Mouse (Mus musculus): ENCODE data around the gene Olfr525. TPM values are rescaled to one million over a fixed set of nuclear protein-coding genes. Genes with fewer than 3 reads are reported as not detected.

Olfr525 gene
- polyA plus RNA-seq, 1 experiment from 2014 or later = not detected

DNA sequence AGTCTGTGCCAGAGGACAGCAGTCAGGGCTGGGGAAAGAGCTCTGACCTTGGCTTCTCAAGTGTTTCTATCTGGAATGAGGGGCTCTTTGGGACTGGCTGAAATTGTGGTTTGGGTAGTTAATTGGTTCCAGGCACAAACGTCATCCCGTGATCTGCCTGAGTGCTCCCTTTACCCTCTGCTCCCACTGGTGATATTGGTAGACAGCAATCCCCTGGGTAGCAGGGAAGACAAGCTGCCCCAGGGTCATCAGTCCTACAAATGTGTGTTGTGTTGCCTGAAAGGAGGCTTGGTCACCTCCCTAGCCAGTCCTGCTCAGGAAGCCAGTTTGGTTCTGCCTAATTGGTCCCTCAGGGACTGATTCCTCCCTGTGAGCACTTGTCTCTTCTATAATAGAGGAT is 13.1 kb downstream of the Olfr525 start, which contains the start of gene Olfr527:
TSS of gene Olfr527 (plus strand) at position 301 of the 400 bp plus-strand sequence.
- 79% methylated on average over 2 of the region's 2 CpGs for WGBS
- DNase-seq (no peak), ATAC-seq (ENCODE audit: insufficient read depth) (no peak)
- no peak within 1 kb of the TSS for H3K27ac ChIP-seq (ENCODE audit: low read depth)
- no peak within 1 kb of the TSS for H3K4me3 ChIP-seq (ENCODE audit: low read depth, low read length)
- H3K27me3 ChIP-seq (ENCODE audit: insufficient read depth, low read length) = no peaks in the 10 kb centered on the region
- H3K4me2 ChIP-seq = no peak within 1 kb of the TSS
- no peaks in the 10 kb centered on the region for H3K9me3 ChIP-seq (ENCODE audit: low read depth, low read length)
- no peak for TF ChIP-seq CTCF (IDR thresholded peaks at IDR 0.05; ENCODE audit: low read depth)
- H3K9ac ChIP-seq = no peak within 1 kb of the TSS
- H3K36me3 ChIP-seq (ENCODE audit: insufficient read depth) = no peaks in the 10 kb centered on the region
- no peaks in the 10 kb centered on the region for H3K4me1 ChIP-seq (ENCODE audit: insufficient read depth)

DNA sequence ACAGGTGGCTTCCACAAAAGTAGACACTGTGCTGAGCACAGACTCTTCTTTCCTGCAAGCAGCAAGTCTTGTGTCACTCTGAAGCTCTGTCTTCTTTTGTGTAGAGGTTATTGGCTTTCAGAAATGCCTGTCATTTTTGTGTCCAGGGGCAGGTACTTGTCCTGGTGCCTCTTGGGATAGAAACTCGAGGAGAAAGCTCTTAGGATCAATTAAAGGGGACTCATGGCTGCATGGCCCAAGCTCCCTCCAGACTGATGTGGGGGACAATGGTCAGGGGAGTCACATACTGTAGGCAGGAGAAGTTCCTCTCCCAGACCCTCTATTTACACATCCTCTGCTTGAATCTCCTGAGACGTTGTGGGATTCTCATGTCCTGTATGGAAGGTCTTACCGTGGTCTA is 40.9 kb downstream of the Olfr525 start, which contains the start of gene Olfr60:
TSS of gene Olfr60 (minus strand) at position 101 of the 400 bp plus-strand sequence.
- Histone ChIP-seq H3K4me2 (no peak within 1 kb of the TSS), H3K27ac (ENCODE audit: low read depth) (no peak within 1 kb of the TSS), H3K9me3 (ENCODE audit: low read depth, low read length) (no peaks in the 10 kb centered on the region), H3K36me3 (ENCODE audit: insufficient read depth) (no peaks in the 10 kb centered on the region), H3K27me3 (ENCODE audit: insufficient read depth, low read length) (no peaks in the 10 kb centered on the region), H3K9ac (no peak within 1 kb of the TSS), H3K4me1 (ENCODE audit: insufficient read depth) (no peaks in the 10 kb centered on the region), H3K4me3 (ENCODE audit: low read depth, low read length) (no peak within 1 kb of the TSS)
- no peak for ATAC-seq (ENCODE audit: insufficient read depth)
- no peak for TF ChIP-seq CTCF (IDR thresholded peaks at IDR 0.05; ENCODE audit: low read depth)
- WGBS = 64% methylated on average over 3 of the region's 3 CpGs
- no peak for DNase-seq

DNA sequence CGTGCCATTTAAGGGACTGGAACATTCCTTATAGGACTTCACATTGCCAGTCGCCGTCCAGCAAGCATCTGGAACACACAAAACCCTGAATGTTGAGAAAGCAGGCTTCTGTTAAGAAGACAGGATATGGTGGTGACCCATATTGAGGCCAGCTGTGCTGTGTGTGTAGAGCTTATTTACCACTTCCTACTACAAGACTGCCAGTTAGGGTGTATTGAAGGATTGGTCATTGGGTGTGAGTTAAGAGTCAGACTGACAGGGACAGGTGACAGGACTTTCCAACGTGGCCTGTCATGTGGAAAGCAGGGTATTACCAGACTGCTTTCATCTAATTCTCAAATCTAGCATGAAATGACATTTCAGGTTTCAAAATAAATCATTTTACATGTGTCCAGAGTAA is 53.6 kb downstream of the Olfr525 start:
- Histone ChIP-seq H3K27ac (ENCODE audit: low read depth) (no peak overlapping the region), H3K36me3 (ENCODE audit: insufficient read depth) (no peaks in the 10 kb centered on the region), H3K4me1 (ENCODE audit: insufficient read depth) (no peaks in the 10 kb centered on the region), H3K9ac (no peak overlapping the region), H3K27me3 (ENCODE audit: insufficient read depth, low read length) (no peaks in the 10 kb centered on the region), H3K9me3 (ENCODE audit: low read depth, low read length) (no peaks in the 10 kb centered on the region), H3K4me2 (no peak overlapping the region), H3K4me3 (ENCODE audit: low read depth, low read length) (no peak overlapping the region)
- no peak for TF ChIP-seq CTCF (IDR thresholded peaks at IDR 0.05; ENCODE audit: low read depth)
- ATAC-seq (ENCODE audit: insufficient read depth) = no peak
- 67% methylated on average over 4 of the region's 4 CpGs for WGBS
- DNase-seq = no peak

DNA sequence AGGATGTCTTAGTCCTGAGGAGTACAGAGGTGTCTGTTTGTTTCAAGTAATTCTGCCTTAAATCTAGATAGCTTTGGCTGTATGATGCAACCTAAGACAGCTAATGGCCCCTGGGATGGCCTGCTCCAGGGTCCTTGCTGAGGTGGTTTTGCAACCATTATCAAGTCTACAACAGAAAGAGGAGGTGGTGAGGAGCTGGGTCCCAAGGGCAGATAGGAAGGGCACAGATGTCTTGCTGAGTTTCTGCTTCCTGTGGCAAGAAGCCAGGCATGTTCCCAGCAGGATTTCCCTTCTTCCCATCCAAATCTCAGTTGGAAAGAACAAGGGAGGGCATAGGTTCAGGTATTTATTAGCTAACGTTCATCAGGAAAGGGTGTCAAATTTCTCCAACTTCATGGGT is 55.6 kb downstream of the Olfr525 start, which contains the start of gene Olfr530:
TSS of gene Olfr530 (minus strand) at position 101 of the 400 bp plus-strand sequence.
- no peak for TF ChIP-seq CTCF (IDR thresholded peaks at IDR 0.05; ENCODE audit: low read depth)
- no peak for ATAC-seq (ENCODE audit: insufficient read depth)
- 38% methylated on average over 1 of the region's 1 CpGs for WGBS

DNA sequence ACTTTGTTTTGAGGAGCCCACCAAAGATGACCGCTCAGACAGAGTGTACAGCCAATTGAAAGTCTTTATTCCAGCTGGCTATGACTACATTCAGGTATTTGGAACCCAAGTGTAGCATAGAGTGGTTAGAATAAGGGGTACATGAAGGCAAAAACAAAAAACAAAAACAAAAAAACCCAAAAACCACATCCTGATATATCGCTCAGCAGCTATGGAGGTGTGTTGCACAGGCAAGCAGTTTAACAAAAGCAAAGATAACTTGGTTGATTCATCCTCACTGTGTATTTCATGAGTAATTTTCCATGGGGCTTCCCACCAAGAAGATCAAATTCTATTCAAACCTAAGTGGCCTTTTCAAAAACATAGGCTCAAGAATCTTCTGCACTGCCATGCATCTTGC is 56.3 kb downstream of the Olfr525 start:
- 96% methylated on average over 2 of the region's 2 CpGs for WGBS

More for the DNA sequence above, 55.6 kb downstream of the Olfr525 start, which contains the start of gene Olfr530:
- H3K4me3 ChIP-seq (ENCODE audit: low read depth, low read length) = no peak within 1 kb of the TSS
- H3K27me3 ChIP-seq (ENCODE audit: insufficient read depth, low read length) = no peaks in the 10 kb centered on the region
- H3K36me3 ChIP-seq (ENCODE audit: insufficient read depth) = no peaks in the 10 kb centered on the region
- H3K4me1 ChIP-seq (ENCODE audit: insufficient read depth) = no peaks in the 10 kb centered on the region
- no peak for DNase-seq
- no peak within 1 kb of the TSS for H3K4me2 ChIP-seq
- no peak within 1 kb of the TSS for H3K27ac ChIP-seq (ENCODE audit: low read depth)
- H3K9ac ChIP-seq = no peak within 1 kb of the TSS
- no peaks in the 10 kb centered on the region for H3K9me3 ChIP-seq (ENCODE audit: low read depth, low read length)

More for the DNA sequence above, 56.3 kb downstream of the Olfr525 start:
- Histone ChIP-seq H3K9ac (no peak overlapping the region), H3K4me3 (ENCODE audit: low read depth, low read length) (no peak overlapping the region), H3K9me3 (ENCODE audit: low read depth, low read length) (no peaks in the 10 kb centered on the region), H3K27ac (ENCODE audit: low read depth) (no peak overlapping the region), H3K4me2 (no peak overlapping the region), H3K36me3 (ENCODE audit: insufficient read depth) (no peaks in the 10 kb centered on the region), H3K27me3 (ENCODE audit: insufficient read depth, low read length) (no peaks in the 10 kb centered on the region), H3K4me1 (ENCODE audit: insufficient read depth) (no peaks in the 10 kb centered on the region)
- no peak for TF ChIP-seq CTCF (IDR thresholded peaks at IDR 0.05; ENCODE audit: low read depth)
- no peak for DNase-seq
- no peak for ATAC-seq (ENCODE audit: insufficient read depth)

Other genes with a start within 250 kb of the Olfr525 start
- gene Caly, start 238.3 kb upstream of the Olfr525 start, polyA plus RNA-seq (2014; fragmentation: Nextera tagmentation; extraction: Ambion mirVana) = 0.46 TPM in 1 of 2 replicates, not detected in the other
- gene Prap1, start 227.5 kb upstream of the Olfr525 start, polyA plus RNA-seq (2014; fragmentation: Nextera tagmentation; extraction: Ambion mirVana) = 0.43 TPM in 1 of 2 replicates, not detected in the other
- gene Fuom, start 218.4 kb upstream of the Olfr525 start, polyA plus RNA-seq (2014; fragmentation: Nextera tagmentation; extraction: Ambion mirVana) = 10.5 and 16.5 TPM in 2 replicates
- gene Paox, start 205.1 kb upstream of the Olfr525 start, polyA plus RNA-seq (2014; fragmentation: Nextera tagmentation; extraction: Ambion mirVana) = 21.3 and 24.8 TPM in 2 replicates
- gene Echs1, start 204.4 kb upstream of the Olfr525 start, polyA plus RNA-seq (2014; fragmentation: Nextera tagmentation; extraction: Ambion mirVana) = 148 and 164 TPM in 2 replicates
- 24.8 and 28.4 TPM in 2 replicates for gene Mtg1, start 183.3 kb upstream of the Olfr525 start, polyA plus RNA-seq (2014; fragmentation: Nextera tagmentation; extraction: Ambion mirVana)
- 0.12 and 0.20 TPM in 2 replicates for gene Sprn, start 166.0 kb upstream of the Olfr525 start, polyA plus RNA-seq (2014; fragmentation: Nextera tagmentation; extraction: Ambion mirVana)
- gene Olfr522, start 156.1 kb upstream of the Olfr525 start, polyA plus RNA-seq (2014; fragmentation: Nextera tagmentation; extraction: Ambion mirVana) = not detected in 2 replicates
- not detected in 2 replicates for gene Olfr523, start 147.6 kb upstream of the Olfr525 start, polyA plus RNA-seq (2014; fragmentation: Nextera tagmentation; extraction: Ambion mirVana)
- not detected in 2 replicates for gene Olfr524, start 114.9 kb upstream of the Olfr525 start, polyA plus RNA-seq (2014; fragmentation: Nextera tagmentation; extraction: Ambion mirVana)
- gene Cd163l1, start 102.6 kb upstream of the Olfr525 start, polyA plus RNA-seq (2014; fragmentation: Nextera tagmentation; extraction: Ambion mirVana) = not detected in 2 replicates
- not detected in 2 replicates for gene 5830411N06Rik, start 73.6 kb upstream of the Olfr525 start, polyA plus RNA-seq (2014; fragmentation: Nextera tagmentation; extraction: Ambion mirVana)
- not detected in 2 replicates for gene Olfr527, start 13.2 kb downstream of the Olfr525 start, polyA plus RNA-seq (2014; fragmentation: Nextera tagmentation; extraction: Ambion mirVana)
- not detected in 2 replicates for gene Olfr60, start 40.8 kb downstream of the Olfr525 start, polyA plus RNA-seq (2014; fragmentation: Nextera tagmentation; extraction: Ambion mirVana)
- not detected in 2 replicates for gene Olfr530, start 55.5 kb downstream of the Olfr525 start, polyA plus RNA-seq (2014; fragmentation: Nextera tagmentation; extraction: Ambion mirVana)
- gene Olfr531, start 82.1 kb downstream of the Olfr525 start, polyA plus RNA-seq (2014; fragmentation: Nextera tagmentation; extraction: Ambion mirVana) = not detected in 2 replicates
- gene Olfr532, start 100.8 kb downstream of the Olfr525 start, polyA plus RNA-seq (2014; fragmentation: Nextera tagmentation; extraction: Ambion mirVana) = not detected in 2 replicates
- not detected in 2 replicates for gene Olfr533, start 142.5 kb downstream of the Olfr525 start, polyA plus RNA-seq (2014; fragmentation: Nextera tagmentation; extraction: Ambion mirVana)
- not detected in 2 replicates for gene Olfr535, start 163.4 kb downstream of the Olfr525 start, polyA plus RNA-seq (2014; fragmentation: Nextera tagmentation; extraction: Ambion mirVana)
- not detected in 2 replicates for gene Olfr536, start 186.5 kb downstream of the Olfr525 start, polyA plus RNA-seq (2014; fragmentation: Nextera tagmentation; extraction: Ambion mirVana)
- gene Olfr538, start 247.0 kb downstream of the Olfr525 start, polyA plus RNA-seq (2014; fragmentation: Nextera tagmentation; extraction: Ambion mirVana) = not detected in 2 replicates